Mouse (Mus musculus) neural tube, embryonic 14.5 days (tissue): ENCODE measurements around the gene Capza2. TPM values are rescaled to one million over a fixed set of nuclear protein-coding genes. Genes with fewer than 3 reads are reported as not detected.

Experiments used
- ATAC-seq: fragments of 200-750 bp; cut with Nextera tagmentation; 2 replicates; pipeline ENCODE4 v1.8.0; 2017; ENCODE audit warnings: low read depth, mild to moderate bottlenecking, moderate TSS enrichment, moderate library complexity
- H3K27ac ChIP-seq: fragments of 300-500 bp; sonication (generic); 2 replicates; pipeline ENCODE4 v1.5.1; 2014; ENCODE audit warnings: low read depth, mild to moderate bottlenecking, control low read depth, low read length, moderate library complexity, mixed read lengths
- H3K27me3 ChIP-seq: fragments of 300-500 bp; sonication (generic); 2 replicates; pipeline ENCODE4 v1.6.1; 2014; ENCODE audit warnings: low read length; ENCODE audit not compliant: control insufficient read depth, insufficient read depth
- H3K36me3 ChIP-seq: fragments of 300-500 bp; sonication (generic); 2 replicates; pipeline ENCODE4 v1.6.1; 2014; ENCODE audit warnings: low read length, mixed read lengths; ENCODE audit not compliant: control insufficient read depth, insufficient read depth
- H3K4me1 ChIP-seq: fragments of 300-500 bp; sonication (generic); 2 replicates; pipeline ENCODE4 v1.6.1; 2014; ENCODE audit warnings: low read length; ENCODE audit not compliant: control insufficient read depth, insufficient read depth
- H3K4me2 ChIP-seq: fragments of 300-500 bp; sonication (generic); 2 replicates; pipeline ENCODE4 v1.6.1; 2014; ENCODE audit warnings: mild to moderate bottlenecking, low read depth, low read length, control low read depth
- H3K4me3 ChIP-seq: fragments of 300-500 bp; sonication (generic); 2 replicates; pipeline ENCODE4 v1.5.1; 2014; ENCODE audit warnings: low read depth, low read length, control low read depth, mixed read lengths
- H3K9ac ChIP-seq: fragments of 300-500 bp; sonication (generic); replicated peaks from 2 replicates; pipeline ENCODE4 v1.6.1; 2014; ENCODE audit warnings: low read depth, mild to moderate bottlenecking, control low read depth, low read length, mixed read lengths
- H3K9me3 ChIP-seq: fragments of 300-500 bp; sonication (generic); 2 replicates; pipeline ENCODE4 v1.6.1; 2016; ENCODE audit warnings: low read length; ENCODE audit not compliant: control insufficient read depth
- WGBS: fragments of 180-500 bp; shearing (Covaris S2); extraction: QIAGEN DNeasy Blood & Tissue Kit; methylation state at CpG from one replicate; pipeline ENCODE4 v1.1.7; 2014; 5-methylcytosine and 5-hydroxymethylcytosine counted together
- polyA plus RNA-seq: library from polyadenylated mRNA; unstranded; fragments of >200 nt; fragmentation: Nextera tagmentation; extraction: Ambion mirVana; gene quantifications from 2 replicates; pipeline ENCODE4 v1.2.1, GENCODE M21; 2014

Gene Capza2
- polyA plus RNA-seq, 1 experiment from 2014 or later, result 287 TPM

DNA sequence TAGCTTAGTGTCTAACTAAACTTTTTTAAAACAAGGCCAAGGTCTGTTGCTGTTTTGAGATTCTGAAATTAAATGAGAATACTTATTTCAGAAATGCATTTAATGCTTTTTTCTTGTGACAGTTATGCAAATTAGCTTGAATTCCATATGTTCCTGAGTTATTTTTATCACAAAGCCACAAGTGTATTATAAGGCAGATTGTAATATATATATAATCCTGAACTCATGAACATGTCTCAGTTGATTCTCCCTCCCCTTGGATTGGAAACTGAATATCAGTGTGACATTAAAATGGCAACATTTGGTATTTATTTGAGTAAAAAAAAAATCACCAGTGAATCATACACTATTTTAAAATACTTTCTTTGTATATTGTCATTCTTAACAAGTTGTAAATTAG lies 30.0 kb downstream of the Capza2 start:
- H3K36me3 ChIP-seq, result peaks cover 37% of the 10 kb centered on the region
- no peak overlapping the region for H3K27ac ChIP-seq
- no peaks in the 10 kb centered on the region for H3K27me3 ChIP-seq
- H3K4me1 ChIP-seq, result no peaks in the 10 kb centered on the region
- H3K4me2 ChIP-seq, result no peak overlapping the region
- H3K4me3 ChIP-seq, result no peak overlapping the region
- H3K9ac ChIP-seq, result no peak overlapping the region
- H3K9me3 ChIP-seq, result no peaks in the 10 kb centered on the region
- ATAC-seq, result no peak

DNA sequence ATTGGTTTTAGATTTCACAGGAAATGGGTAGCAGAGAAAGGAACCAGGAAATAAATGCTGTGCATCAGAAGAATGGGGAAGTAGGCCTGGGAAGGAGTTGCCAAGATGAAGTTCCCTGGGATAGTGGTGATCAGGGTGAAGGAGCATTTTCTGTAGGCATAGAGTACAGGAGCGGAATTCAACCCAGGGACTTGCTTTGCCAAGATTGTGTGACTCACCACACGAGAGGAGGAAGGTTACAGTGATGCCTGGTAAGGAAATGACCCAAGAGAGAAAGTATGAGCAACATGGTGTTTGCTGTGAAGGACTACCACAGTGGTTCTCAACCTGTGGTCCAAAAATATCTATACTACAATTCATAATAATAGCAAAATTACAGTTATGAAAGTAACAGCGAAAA lies 31.8 kb downstream of the Capza2 start:
- WGBS, result 96% methylated on average over 3 of the region's 3 CpGs
- H3K4me2 ChIP-seq, result no peak overlapping the region
- no peaks in the 10 kb centered on the region for H3K4me1 ChIP-seq
- no peaks in the 10 kb centered on the region for H3K9me3 ChIP-seq
- no peak overlapping the region for H3K27ac ChIP-seq
- no peak overlapping the region for H3K4me3 ChIP-seq
- no peaks in the 10 kb centered on the region for H3K27me3 ChIP-seq
- no peak for ATAC-seq
- no peak overlapping the region for H3K9ac ChIP-seq
- H3K36me3 ChIP-seq, result peaks cover 27% of the 10 kb centered on the region; the same call in 1 of the 2 replicates

DNA sequence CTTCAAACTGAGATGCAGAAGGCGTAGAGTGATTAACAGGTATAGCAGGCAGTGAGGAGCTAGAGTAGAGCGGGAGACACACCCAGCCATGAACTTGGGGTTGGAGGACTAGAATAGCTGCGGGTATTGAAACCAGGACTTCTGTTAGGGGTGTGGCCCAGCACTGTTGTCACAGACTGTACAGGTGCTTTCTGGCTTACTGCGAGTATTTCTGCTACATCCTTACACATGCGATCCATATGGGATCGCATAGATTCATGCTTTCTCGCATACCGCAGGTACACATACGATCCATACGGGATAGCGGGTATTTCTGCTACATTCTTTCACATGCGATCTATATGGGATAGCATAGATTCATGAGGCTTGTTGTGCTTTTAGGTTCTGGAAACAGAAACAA lies 32.3 kb downstream of the Capza2 start:
- ATAC-seq, result 0 out of 2 replicates have a peak, but pooled peaks have one; percentile 14
- Histone ChIP-seq H3K4me3 (no peak overlapping the region), H3K27me3 (no peaks in the 10 kb centered on the region), H3K4me2 (no peak overlapping the region), H3K4me1 (no peaks in the 10 kb centered on the region), H3K9me3 (no peaks in the 10 kb centered on the region), H3K9ac (no peak overlapping the region), H3K27ac (no peak overlapping the region), H3K36me3 (peaks cover 22% of the 10 kb centered on the region; the same call in 1 of the 2 replicates)
- 97% methylated on average over 12 of the region's 12 CpGs for WGBS

DNA sequence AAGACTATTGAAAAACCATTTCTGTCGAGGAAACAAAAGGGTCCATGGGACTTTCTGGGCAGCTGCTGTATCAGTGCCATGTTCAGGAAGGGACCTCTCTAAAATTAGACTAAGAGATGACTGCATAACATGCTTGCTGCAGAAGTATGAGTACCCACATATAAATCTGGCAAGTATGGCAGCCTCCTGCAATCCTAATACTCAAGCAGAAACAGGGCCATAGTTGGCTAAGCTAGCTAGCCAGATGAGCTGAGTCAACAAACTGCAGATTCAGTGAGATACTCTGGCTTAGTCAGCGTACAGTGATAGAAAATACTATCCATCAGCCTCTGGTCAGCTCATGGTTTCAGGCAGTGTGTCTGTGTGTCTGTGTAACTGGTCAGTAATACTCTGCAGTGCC lies 33.8 kb downstream of the Capza2 start:
- Histone ChIP-seq H3K27me3 (no peaks in the 10 kb centered on the region), H3K36me3 (peaks cover 20% of the 10 kb centered on the region; the same call in 1 of the 2 replicates), H3K4me3 (no peak overlapping the region), H3K4me1 (no peaks in the 10 kb centered on the region), H3K9ac (no peak overlapping the region), H3K4me2 (no peak overlapping the region), H3K27ac (no peak overlapping the region), H3K9me3 (no peaks in the 10 kb centered on the region)
- 84% methylated on average over 2 of the region's 2 CpGs for WGBS
- no peak for ATAC-seq

DNA sequence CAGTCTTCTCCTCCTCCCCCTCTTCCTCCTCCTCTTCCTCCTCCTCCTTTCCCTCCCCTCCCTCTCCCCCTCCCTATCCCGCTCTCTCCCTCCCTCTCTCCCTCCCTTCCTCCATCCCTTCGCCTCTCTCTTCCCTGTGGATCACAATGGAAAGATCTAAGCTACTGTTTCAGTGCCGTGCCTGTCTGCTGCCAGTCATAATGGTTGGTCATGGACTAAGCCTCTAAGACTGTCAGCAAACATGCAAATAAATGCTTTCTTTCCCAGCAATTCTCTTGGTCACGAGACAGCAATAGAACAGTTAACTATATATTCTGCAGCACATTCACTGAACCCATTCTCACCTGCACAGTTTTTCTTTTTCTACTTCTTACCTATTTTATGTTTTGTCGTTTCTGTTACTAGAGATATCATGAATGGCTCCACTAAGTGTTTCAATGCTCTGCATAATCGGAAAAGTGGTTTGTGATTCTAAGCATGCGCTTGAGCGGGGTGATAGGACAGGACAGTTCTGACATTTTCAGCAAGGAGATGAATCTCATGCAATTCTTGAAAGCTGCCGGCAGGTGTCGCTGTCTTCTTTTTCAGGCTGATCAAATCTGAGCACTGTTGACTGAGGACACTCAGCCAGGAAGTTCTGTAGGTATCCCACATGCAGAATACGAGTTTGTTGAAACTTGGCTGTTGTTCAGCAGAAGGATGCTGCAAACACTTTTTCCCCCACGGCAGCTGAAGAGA lies 39.2 kb downstream of the Capza2 start:
- ATAC-seq, result peak; percentile 72
- no peaks in the 10 kb centered on the region for H3K4me1 ChIP-seq
- no peak overlapping the region for H3K4me3 ChIP-seq
- no peaks in the 10 kb centered on the region for H3K36me3 ChIP-seq
- H3K27me3 ChIP-seq, result no peaks in the 10 kb centered on the region
- 26% methylated on average over 12 of the region's 12 CpGs for WGBS
- no peak overlapping the region for H3K4me2 ChIP-seq
- no peak overlapping the region for H3K27ac ChIP-seq
- no peaks in the 10 kb centered on the region for H3K9me3 ChIP-seq
- no peak overlapping the region for H3K9ac ChIP-seq

DNA sequence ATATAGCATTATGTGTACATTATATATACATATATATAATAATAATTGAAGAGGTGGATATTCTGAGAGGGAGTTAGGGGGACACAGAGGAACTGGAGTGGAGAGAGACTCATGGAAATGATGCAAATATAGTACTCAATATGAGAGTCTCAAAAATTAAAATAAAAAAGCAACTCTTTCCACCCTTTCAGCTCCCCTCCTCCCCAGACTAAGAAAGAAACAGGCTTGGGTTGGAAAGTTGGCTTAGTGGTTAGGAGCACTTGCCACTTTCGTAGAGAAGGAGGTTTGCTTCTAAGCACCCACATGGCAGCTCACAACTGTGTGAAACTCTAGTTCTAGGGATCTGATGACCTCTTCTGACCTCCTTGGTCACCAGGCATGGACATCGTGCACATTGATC lies 41.0 kb downstream of the Capza2 start:
- no peak overlapping the region for H3K4me2 ChIP-seq
- H3K9ac ChIP-seq, result no peak overlapping the region
- WGBS, result 89% methylated on average over 2 of the region's 2 CpGs
- no peaks in the 10 kb centered on the region for H3K36me3 ChIP-seq
- H3K9me3 ChIP-seq, result no peaks in the 10 kb centered on the region
- H3K4me3 ChIP-seq, result no peak overlapping the region
- no peak overlapping the region for H3K27ac ChIP-seq
- no peaks in the 10 kb centered on the region for H3K4me1 ChIP-seq
- no peak for ATAC-seq
- H3K27me3 ChIP-seq, result no peaks in the 10 kb centered on the region

DNA sequence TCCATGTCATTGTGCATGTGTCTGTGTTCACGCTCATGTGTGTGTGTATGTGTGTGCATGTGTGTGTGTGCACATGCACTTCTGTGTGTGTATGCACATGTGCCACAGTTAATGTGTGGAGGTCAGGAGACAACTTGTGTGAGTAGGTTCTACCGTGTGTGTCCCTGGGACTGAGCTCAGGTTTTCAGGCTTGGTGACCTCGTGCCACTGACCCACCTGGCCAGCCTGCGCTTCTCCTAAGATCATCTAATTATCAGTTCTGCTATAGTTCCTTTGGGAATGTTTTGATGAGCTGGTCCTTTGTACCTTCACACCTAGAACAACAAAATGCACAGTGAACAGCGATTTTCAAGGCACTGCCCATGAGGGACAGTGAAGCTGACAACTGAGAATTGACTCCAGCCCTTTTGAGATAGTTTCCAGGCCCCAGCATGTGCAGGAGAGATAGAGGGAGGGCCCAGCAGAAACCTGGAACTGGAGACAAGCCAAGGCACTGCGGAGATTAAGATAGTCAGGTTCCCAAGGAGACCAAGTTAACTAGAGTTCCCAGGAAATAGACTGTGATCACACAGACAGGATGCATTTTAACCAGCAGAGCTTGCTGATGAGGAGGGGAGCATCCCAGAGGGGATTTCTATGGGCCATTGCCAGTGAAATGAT lies 44.4 kb downstream of the Capza2 start:
- Histone ChIP-seq H3K9ac (no peak overlapping the region), H3K4me3 (no peak overlapping the region), H3K4me2 (no peak overlapping the region), H3K36me3 (no peaks in the 10 kb centered on the region), H3K27ac (no peak overlapping the region), H3K9me3 (no peaks in the 10 kb centered on the region), H3K4me1 (no peaks in the 10 kb centered on the region), H3K27me3 (no peaks in the 10 kb centered on the region)
- ATAC-seq, result no peak
- WGBS, result 85% methylated on average over 6 of the region's 6 CpGs

DNA sequence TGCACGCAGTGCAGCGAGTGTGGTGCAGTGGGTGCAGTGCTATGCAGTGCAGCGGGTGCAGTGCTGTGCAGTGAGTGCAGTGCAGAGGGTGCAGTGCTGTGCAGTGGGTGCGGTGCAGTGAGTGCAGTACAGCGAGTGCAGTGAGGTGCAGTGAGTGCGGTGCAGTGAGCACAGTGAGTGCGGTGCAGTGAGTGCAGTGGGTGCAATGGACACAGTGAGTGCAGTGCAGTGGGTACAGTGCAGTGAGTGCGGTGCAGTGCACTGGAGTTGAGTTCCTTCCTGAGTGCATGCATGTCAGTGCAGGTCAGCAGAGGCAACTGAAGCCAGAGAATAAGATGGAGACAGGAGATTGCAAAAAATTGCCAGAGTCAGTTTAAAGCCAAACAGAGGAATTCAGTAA lies 45.8 kb downstream of the Capza2 start:
- ATAC-seq, result no peak
- H3K4me2 ChIP-seq, result no peak overlapping the region
- no peaks in the 10 kb centered on the region for H3K27me3 ChIP-seq
- no peaks in the 10 kb centered on the region for H3K9me3 ChIP-seq
- no peak overlapping the region for H3K4me3 ChIP-seq
- WGBS, result 97% methylated on average over 8 of the region's 8 CpGs
- no peak overlapping the region for H3K27ac ChIP-seq
- H3K36me3 ChIP-seq, result no peaks in the 10 kb centered on the region
- no peaks in the 10 kb centered on the region for H3K4me1 ChIP-seq
- no peak overlapping the region for H3K9ac ChIP-seq

DNA sequence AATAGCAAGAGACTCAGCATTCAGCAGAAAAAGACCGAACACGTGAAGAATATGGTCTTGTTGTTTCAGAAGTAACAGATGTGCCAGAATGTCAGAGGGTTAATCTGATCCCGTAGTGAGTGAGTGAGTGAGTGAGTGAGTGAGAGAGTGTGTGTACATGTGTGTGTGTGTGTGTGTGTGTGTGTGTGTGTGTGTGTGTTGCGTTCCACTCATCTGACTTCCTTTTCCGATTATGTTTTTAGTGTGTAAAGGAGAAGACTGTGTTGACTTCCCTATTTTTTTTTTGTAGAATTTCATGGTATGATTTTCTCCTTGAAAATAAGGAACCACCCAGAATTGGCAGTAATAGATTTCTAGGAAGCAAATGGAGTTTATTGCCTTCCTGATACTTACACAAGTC lies 52.6 kb downstream of the Capza2 start:
- Histone ChIP-seq H3K4me2 (no peak overlapping the region), H3K36me3 (no peaks in the 10 kb centered on the region), H3K27me3 (no peaks in the 10 kb centered on the region), H3K27ac (no peak overlapping the region), H3K4me3 (no peak overlapping the region), H3K9ac (no peak overlapping the region), H3K4me1 (no peaks in the 10 kb centered on the region), H3K9me3 (no peaks in the 10 kb centered on the region)
- WGBS, result 83% methylated on average over 5 of the region's 5 CpGs
- ATAC-seq, result no peak
